ENCODE assay signal across 9 mouse cellular contexts in genomic region chr15:86140323-86140722, GRCm38 (mm10). TPM values are rescaled to one million over a fixed set of nuclear protein-coding genes. Genes with fewer than 3 reads are reported as not detected.
DNase-seq lines count a peak whose midpoint lies in the region; TF ChIP-seq lines count a peak whose summit lies in the region.
"Had no signal": no experiment of that assay in that cellular context is flagged by ENCODE, and none has a peak within 500 bp of the region (broad histone marks: within the 10 kb centered on the region; RNA-seq: fewer than 3 reads in every experiment).

No protein-coding gene starts in this region.

- DNase-seq in layer of hippocampus, adult 11-12 months (ENCODE audit: low spot score) = peak; percentile 56
- no peak for DNase-seq in layer of hippocampus, adult 9-11 months
- DNase-seq in ES-E14 (ENCODE audit: low read depth, low spot score) = peak; percentile 54
- DNase-seq in cerebellum, adult 9-11 months = peak; percentile 52
- DNase-seq in forelimb bud, embryonic 11.5 days (ENCODE audit: low read depth, low spot score) = peak; percentile 59
- DNase-seq in kidney, postnatal 36 days = peak; percentile 51 to 83
- peak; percentile 76 for DNase-seq in midbrain, embryonic 10.5 days (ENCODE audit: low spot score)

- no peak overlapping the region for H3K27ac ChIP-seq in ES-E14 (ENCODE audit: insufficient read depth, low read depth, low read length, poor library complexity, severe bottlenecking)
- peak overlapping the region; percentile 50; the same call in 1 of the 2 replicates for H3K27ac ChIP-seq in midbrain, embryonic 10.5 days (replicated peaks)
- no peak overlapping the region for H3K27ac ChIP-seq in small intestine, adult 2 months (ENCODE audit: insufficient read depth, low read depth, low read length)

- H3K9me3 ChIP-seq in ES-E14 (ENCODE audit: control insufficient read depth, insufficient read depth, low read depth, low read length) = no peaks in the 10 kb centered on the region
- no peaks in the 10 kb centered on the region for H3K9me3 ChIP-seq in midbrain, embryonic 10.5 days (replicated peaks)

- H3K4me1 ChIP-seq in ES-E14 (ENCODE audit: control insufficient read depth in 2 of 2, insufficient read depth in 2 of 2, low read length in 2 of 2, poor library complexity in 1 of 2) = peaks cover 0 to 12% of the 10 kb centered on the region in 2 experiments; a peak in 1 of 4 replicates
- H3K4me1 ChIP-seq in midbrain, embryonic 10.5 days = no peaks in the 10 kb centered on the region
- no peaks in the 10 kb centered on the region for H3K4me1 ChIP-seq in small intestine, adult 2 months (ENCODE audit: control insufficient read depth, insufficient read depth, insufficient read length, low read length)

- no peak for TF ChIP-seq POLR2A in small intestine, adult 2 months (IDR thresholded peaks at IDR 0.05; ENCODE audit: low read depth, low read length)

- H3K4me3 ChIP-seq in ES-E14 (ENCODE audit: insufficient read depth in 1 of 2, low read depth in 1 of 2, low read length in 2 of 2, poor library complexity in 1 of 2, severe bottlenecking in 1 of 2) = peak overlapping the region in 1 of 2 experiments; percentile 8; a peak in 1 of 4 replicates
- no peak overlapping the region for H3K4me3 ChIP-seq in midbrain, embryonic 10.5 days
- no peak overlapping the region for H3K4me3 ChIP-seq in small intestine, adult 2 months (ENCODE audit: low read depth, low read length)
- H3K4me3 ChIP-seq: erythroblast, embryonic 14.5 days had no signal

- 36% methylated on average over 10 of the region's 10 CpGs for WGBS in midbrain, embryonic 10.5 days
- WGBS in small intestine, adult 2 months = 43% methylated on average over 10 of the region's 10 CpGs

- H3K27me3 ChIP-seq in midbrain, embryonic 10.5 days (ENCODE audit: low read depth, poor library complexity, severe bottlenecking) = no peaks in the 10 kb centered on the region
- H3K27me3 ChIP-seq in small intestine, adult 2 months (ENCODE audit: control insufficient read depth, insufficient read depth, low read length) = no peaks in the 10 kb centered on the region

- TF ChIP-seq CTCF in small intestine, adult 2 months (IDR thresholded peaks at IDR 0.05; ENCODE audit: extremely low read depth, insufficient read length, insufficient replicate concordance, low read depth, low read length) = peak; percentile 82; the same call in 1 of the 2 replicates

- no peak overlapping the region for H3K9ac ChIP-seq in ES-E14 (ENCODE audit: insufficient read depth, low read depth, low read length, poor library complexity, severe bottlenecking)

- H3K36me3 ChIP-seq in ES-E14 (ENCODE audit: control insufficient read depth, insufficient read depth, low read length, poor library complexity, severe bottlenecking) = peaks cover 9% of the 10 kb centered on the region; the same call in 1 of the 2 replicates
- peaks cover 51% of the 10 kb centered on the region for H3K36me3 ChIP-seq in midbrain, embryonic 10.5 days
- peaks cover 54% of the 10 kb centered on the region for H3K36me3 ChIP-seq in small intestine, adult 2 months (ENCODE audit: control insufficient read depth, insufficient read depth, low read length)

- in situ Hi-C loops in ES-E14 (cut with MboI; ENCODE audit: low sequenced_read_pairs in 2 of 2, unreplicated experiment in 2 of 2) = loop anchor here in 1 of 2 experiments (25.0 kb wide), 1 partner anchor 228 kb away; no protein-coding TSS in a partner anchor

TF ChIP-seq in ES-E14, 5 proteins besides CTCF, POLR2A, EP300 and RAD21:
- no peak for TF ChIP-seq ZNF384 (IDR thresholded peaks at IDR 0.05; ENCODE audit: low read depth, low read length)
- TF ChIP-seq HCFC1 (IDR thresholded peaks at IDR 0.05; ENCODE audit: borderline replicate concordance, insufficient read depth, low read length) = no peak
- TF ChIP-seq CHD2 (IDR thresholded peaks at IDR 0.05; ENCODE audit: low read depth, low read length) = no peak
- TF ChIP-seq ZC3H11A (IDR thresholded peaks at IDR 0.05; ENCODE audit: borderline replicate concordance, low read depth, low read length) = no peak

RNA-seq across cellular contexts. Expression of gene Cerk, which starts 45.6 kb away (rescaled TPM):
- total RNA-seq in ES-E14 (2012; rRNA removed) = 2.4 and 3.4 TPM in 2 replicates
- polyA plus RNA-seq in midbrain, embryonic 10.5 days (2016; fragmentation: Nextera tagmentation; extraction: Ambion mirVana) = 13.3 and 16.8 TPM in 2 replicates
- polyA plus RNA-seq in small intestine, adult 2 months (2012; rRNA removed) = 14.4 and 47.8 TPM in 2 replicates
